ENCODE assay signal across 10 mouse cellular contexts in genomic region chr5:113180755-113181154, GRCm38 (mm10). TPM values are rescaled to one million over a fixed set of nuclear protein-coding genes. Genes with fewer than 3 reads are reported as not detected.
DNase-seq lines count a peak whose midpoint lies in the region; ATAC-seq and TF ChIP-seq lines count a peak whose summit lies in the region.
"Had no signal": no experiment of that assay in that cellular context is flagged by ENCODE, and none has a peak within 500 bp of the region (broad histone marks: within the 10 kb centered on the region; RNA-seq: fewer than 3 reads in every experiment).

No protein-coding gene starts in this region.

- 73% methylated on average over 15 of the region's 15 CpGs for WGBS in lung, embryonic 15.5 days
- 85% methylated on average over 15 of the region's 15 CpGs for WGBS in forebrain, embryonic 13.5 days
- WGBS in liver, embryonic 11.5 days: 76% methylated on average over 15 of the region's 15 CpGs
- WGBS in small intestine, adult 2 months: 74% methylated on average over 15 of the region's 15 CpGs

- H3K9me3 ChIP-seq in lung, embryonic 15.5 days: no peaks in the 10 kb centered on the region
- H3K9me3 ChIP-seq in forebrain, embryonic 13.5 days (replicated peaks): peaks cover 4% of the 10 kb centered on the region; the same call in 1 of the 2 replicates
- H3K9me3 ChIP-seq in liver, embryonic 11.5 days (ENCODE audit: control insufficient read depth, low read length): no peaks in the 10 kb centered on the region

- no peak for TF ChIP-seq POLR2A in small intestine, adult 2 months (IDR thresholded peaks at IDR 0.05; ENCODE audit: low read depth, low read length)

- peak overlapping the region; percentile 27; the same call in 1 of the 2 replicates for H3K9ac ChIP-seq in lung, embryonic 15.5 days
- no peak overlapping the region for H3K9ac ChIP-seq in forebrain, embryonic 13.5 days
- peak overlapping the region; percentile 20; the same call in 1 of the 2 replicates for H3K9ac ChIP-seq in liver, embryonic 11.5 days (ENCODE audit: low read depth, low read length)

- peak overlapping the region; percentile 27 for H3K4me3 ChIP-seq in lung, embryonic 15.5 days
- no peak overlapping the region for H3K4me3 ChIP-seq in forebrain, embryonic 13.5 days
- peak overlapping the region; percentile 31 for H3K4me3 ChIP-seq in liver, embryonic 11.5 days (ENCODE audit: low read depth, low read length)
- peak overlapping the region; percentile 46 for H3K4me3 ChIP-seq in small intestine, adult 2 months (ENCODE audit: low read depth, low read length)

- no peak for ATAC-seq in lung, embryonic 15.5 days (ENCODE audit: borderline replicate concordance, extremely low read depth, low FRiP score, low TSS enrichment)
- no peak for ATAC-seq in forebrain, embryonic 13.5 days
- ATAC-seq in liver, embryonic 11.5 days (replicated peaks; ENCODE audit: low FRiP score): no peak
- ATAC-seq: activated CD4-positive, CD25-positive, alpha-beta regulatory T cell, adult 4 months had no signal

- H3K4me2 ChIP-seq in lung, embryonic 15.5 days: peak overlapping the region; percentile 66
- H3K4me2 ChIP-seq in forebrain, embryonic 13.5 days: peak overlapping the region; percentile 57
- H3K4me2 ChIP-seq in liver, embryonic 11.5 days: peak overlapping the region; percentile 63

- H3K27me3 ChIP-seq in lung, embryonic 15.5 days: no peaks in the 10 kb centered on the region
- H3K27me3 ChIP-seq in forebrain, embryonic 13.5 days: no peaks in the 10 kb centered on the region
- H3K27me3 ChIP-seq in liver, embryonic 11.5 days (replicated peaks; ENCODE audit: control insufficient read depth, insufficient read depth, low read length): no peaks in the 10 kb centered on the region
- H3K27me3 ChIP-seq in small intestine, adult 2 months (ENCODE audit: control insufficient read depth, insufficient read depth, low read length): no peaks in the 10 kb centered on the region

- no peak for TF ChIP-seq CTCF in small intestine, adult 2 months (IDR thresholded peaks at IDR 0.05; ENCODE audit: extremely low read depth, insufficient read length, insufficient replicate concordance, low read depth, low read length)

- peak overlapping the region; percentile 93 for H3K27ac ChIP-seq in lung, embryonic 15.5 days
- peak overlapping the region; percentile 38; the same call in 1 of the 2 replicates for H3K27ac ChIP-seq in forebrain, embryonic 13.5 days
- peak overlapping the region; percentile 22; the same call in 1 of the 2 replicates for H3K27ac ChIP-seq in liver, embryonic 11.5 days (ENCODE audit: low read depth, low read length)
- H3K27ac ChIP-seq in small intestine, adult 2 months (ENCODE audit: insufficient read depth, low read depth, low read length): peak overlapping the region; percentile 67

- no peak for DNase-seq in lung, postnatal 10 days
- DNase-seq in liver, embryonic 11.5 days (ENCODE audit: low spot score): no peak
- DNase-seq in layer of hippocampus, postnatal 14 days (ENCODE audit: low spot score in 2 of 2): no peak
- no peak for DNase-seq in gastrocnemius, adult 18-20 months (ENCODE audit: low spot score)
- no peak for DNase-seq in layer of hippocampus, postnatal 10 days (ENCODE audit: low spot score in 2 of 2)

- peaks cover 27% of the 10 kb centered on the region for H3K4me1 ChIP-seq in lung, embryonic 15.5 days
- H3K4me1 ChIP-seq in forebrain, embryonic 13.5 days: peaks cover 13% of the 10 kb centered on the region
- 0 out of 2 replicates have a peak, but pooled peaks cover 4% of the 10 kb centered on the region for H3K4me1 ChIP-seq in liver, embryonic 11.5 days (replicated peaks; ENCODE audit: control insufficient read depth, insufficient read depth, low read length)
- peaks cover 2% of the 10 kb centered on the region; the same call in 1 of the 2 replicates for H3K4me1 ChIP-seq in small intestine, adult 2 months (ENCODE audit: control insufficient read depth, insufficient read depth, insufficient read length, low read length)

- no peaks in the 10 kb centered on the region for H3K36me3 ChIP-seq in lung, embryonic 15.5 days
- no peaks in the 10 kb centered on the region for H3K36me3 ChIP-seq in forebrain, embryonic 13.5 days (ENCODE audit: poor library complexity, severe bottlenecking)
- H3K36me3 ChIP-seq in liver, embryonic 11.5 days (ENCODE audit: control insufficient read depth, insufficient read depth, low read length): no peaks in the 10 kb centered on the region
- H3K36me3 ChIP-seq in small intestine, adult 2 months (ENCODE audit: control insufficient read depth, insufficient read depth, low read length): peaks cover 66% of the 10 kb centered on the region

RNA-seq across cellular contexts. Expression of gene 2900026A02Rik, which starts 40.3 kb away (rescaled TPM):
- polyA plus RNA-seq in lung, embryonic 15.5 days (2015; fragmentation: Nextera tagmentation; extraction: Ambion mirVana): 10.8 and 11.9 TPM in 2 replicates
- 4.3 and 5.1 TPM in 2 replicates for polyA plus RNA-seq in forebrain, embryonic 13.5 days (2015; fragmentation: Nextera tagmentation; extraction: Ambion mirVana)
- polyA plus RNA-seq in liver, embryonic 11.5 days (2014; fragmentation: Nextera tagmentation; extraction: Ambion mirVana): 1.8 and 2.2 TPM in 2 replicates
- 24.2 and 70.8 TPM in 2 replicates for polyA plus RNA-seq in small intestine, adult 2 months (2012; rRNA removed)
- total RNA-seq in layer of hippocampus, postnatal 14 days (2021): 10 to 100 TPM; 69.6 to 70.6 TPM
- 10 to 100 TPM; 21.3 to 25.8 TPM for total RNA-seq in gastrocnemius, adult 18-20 months (2021)
- 10 to 100 TPM; 55.4 to 56.9 TPM for total RNA-seq in layer of hippocampus, postnatal 10 days (2021)

RNA-seq across cellular contexts. Expression of gene Tmem211, which starts 46.0 kb away (rescaled TPM):
- not detected in 2 replicates for polyA plus RNA-seq in lung, embryonic 15.5 days (2015; fragmentation: Nextera tagmentation; extraction: Ambion mirVana)
- not detected in 2 replicates for polyA plus RNA-seq in forebrain, embryonic 13.5 days (2015; fragmentation: Nextera tagmentation; extraction: Ambion mirVana)
- polyA plus RNA-seq in liver, embryonic 11.5 days (2014; fragmentation: Nextera tagmentation; extraction: Ambion mirVana): 0.09 TPM in 1 of 2 replicates, not detected in the other
- polyA plus RNA-seq in small intestine, adult 2 months (2012; rRNA removed): not detected in 2 replicates
- total RNA-seq in layer of hippocampus, postnatal 14 days (2021): not detected
- not detected for total RNA-seq in gastrocnemius, adult 18-20 months (2021)
- total RNA-seq in layer of hippocampus, postnatal 10 days (2021): under 1 TPM in 1 of 2 experiments, not detected in 1; 0.18 TPM
- total RNA-seq: gastrocnemius, postnatal 36 days had no signal
- polyA plus RNA-seq: activated CD4-positive, CD25-positive, alpha-beta regulatory T cell, adult 4 months had no signal

Comparison
In these comparisons a context has a peak if more than half of its experiments do, and no peak if none do; other contexts are left out.
1. H3K27ac ChIP-seq: peak in every context shown above with its lines; median percentile 93 in lung, embryonic 15.5 days; 67 in small intestine, adult 2 months; 38 in forebrain, embryonic 13.5 days; 22 in liver, embryonic 11.5 days.